Mouse (Mus musculus): ENCODE measurements around the gene Zc3hav1l.

Zc3hav1l gene

DNA sequence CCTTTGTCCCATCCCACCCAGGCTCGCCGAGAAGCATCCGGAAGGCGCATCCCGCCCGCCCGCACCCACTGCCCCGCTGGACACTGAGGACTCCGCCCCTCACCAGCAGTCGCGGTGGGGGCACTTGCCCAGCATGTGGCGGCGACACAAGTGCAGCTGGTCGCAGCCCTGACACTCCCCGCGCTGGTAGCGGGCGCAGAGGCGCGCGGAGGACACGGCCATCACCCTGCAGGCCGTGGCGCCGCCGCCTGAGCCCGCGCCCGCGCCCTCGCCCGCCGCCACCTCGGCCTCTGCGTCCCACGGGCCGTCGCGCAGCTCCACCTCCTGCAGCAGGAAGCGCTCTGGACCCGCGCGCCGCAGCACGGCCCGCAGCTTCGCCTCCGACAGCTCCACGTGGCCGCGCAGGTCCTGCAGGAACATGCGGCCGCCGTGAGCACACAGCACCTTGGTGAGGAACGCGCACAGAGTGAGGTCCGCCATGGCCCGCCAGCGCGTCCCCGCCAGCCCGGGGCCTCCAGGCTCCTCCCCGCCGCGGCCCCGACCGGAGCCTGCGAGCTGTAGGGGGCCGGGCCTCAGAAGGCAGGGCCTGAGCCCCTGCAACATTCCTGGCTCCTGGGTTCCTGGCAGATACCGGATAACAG lies at the start of gene Zc3hav1l:
Gene Zc3hav1l, minus strand, starts transcription at position 499 of the 641 bp plus-strand sequence.
- DNase-seq, result peak; percentile 65

- no peak for DNase-seq
These were observed 48.8 kb upstream of the Zc3hav1l start for GRCm38 (mm10) chr6:38347875-38348274.

- DNase-seq, result no peak
These were observed 46.7 kb upstream of the Zc3hav1l start for GRCm38 (mm10) chr6:38345796-38346195.

DNA sequence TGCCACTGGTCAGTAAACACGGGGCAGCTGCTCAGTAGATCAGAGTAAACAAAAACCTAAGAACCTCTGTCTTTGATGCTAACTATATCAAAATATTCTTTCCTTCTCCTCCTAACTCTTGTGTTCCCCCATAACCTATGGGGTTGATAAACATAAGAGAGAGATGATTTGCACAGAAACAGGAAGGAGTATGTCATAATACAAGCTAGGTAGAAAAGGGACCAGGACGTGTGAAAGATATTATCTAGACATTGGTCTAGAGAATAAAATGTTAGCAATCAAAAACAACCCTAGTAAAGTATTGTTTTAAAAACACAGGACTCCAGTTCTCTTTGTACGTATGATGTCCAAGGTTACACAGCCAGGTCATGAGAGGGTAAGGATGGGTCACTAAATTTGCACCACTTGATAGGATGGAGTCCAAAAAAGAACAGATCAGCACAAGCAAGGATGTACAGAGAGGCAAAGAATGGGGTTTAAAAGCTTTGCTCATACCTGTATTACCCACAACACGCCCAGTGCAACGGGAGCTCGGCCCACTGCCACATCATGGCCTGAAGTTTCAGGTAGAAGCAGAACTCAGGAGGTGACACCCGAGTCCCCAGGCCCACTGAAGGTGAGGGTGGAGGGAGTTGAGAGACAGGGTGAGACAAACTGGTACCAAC lies 45.1 kb upstream of the Zc3hav1l start:
- DNase-seq, result no peak

- no peak for DNase-seq
These were observed 44.5 kb upstream of the Zc3hav1l start for GRCm38 (mm10) chr6:38343581-38343980.

DNA sequence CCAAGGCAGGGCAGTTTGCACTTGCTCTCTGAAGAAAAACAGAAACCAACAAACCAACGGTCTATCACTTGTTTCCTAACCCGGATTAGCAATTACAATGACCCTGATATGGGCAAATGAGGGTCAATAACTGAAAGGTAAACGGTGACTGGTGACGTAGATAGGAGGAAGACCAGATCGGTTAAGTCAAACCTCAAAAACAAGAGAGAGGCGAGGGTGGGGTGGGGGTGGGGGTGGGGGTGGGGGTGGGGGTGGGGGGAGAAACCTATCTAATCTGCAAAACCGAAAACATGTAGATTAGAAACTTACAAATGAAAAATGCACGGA lies 43.6 kb upstream of the Zc3hav1l start:
- DNase-seq, result no peak

DNA sequence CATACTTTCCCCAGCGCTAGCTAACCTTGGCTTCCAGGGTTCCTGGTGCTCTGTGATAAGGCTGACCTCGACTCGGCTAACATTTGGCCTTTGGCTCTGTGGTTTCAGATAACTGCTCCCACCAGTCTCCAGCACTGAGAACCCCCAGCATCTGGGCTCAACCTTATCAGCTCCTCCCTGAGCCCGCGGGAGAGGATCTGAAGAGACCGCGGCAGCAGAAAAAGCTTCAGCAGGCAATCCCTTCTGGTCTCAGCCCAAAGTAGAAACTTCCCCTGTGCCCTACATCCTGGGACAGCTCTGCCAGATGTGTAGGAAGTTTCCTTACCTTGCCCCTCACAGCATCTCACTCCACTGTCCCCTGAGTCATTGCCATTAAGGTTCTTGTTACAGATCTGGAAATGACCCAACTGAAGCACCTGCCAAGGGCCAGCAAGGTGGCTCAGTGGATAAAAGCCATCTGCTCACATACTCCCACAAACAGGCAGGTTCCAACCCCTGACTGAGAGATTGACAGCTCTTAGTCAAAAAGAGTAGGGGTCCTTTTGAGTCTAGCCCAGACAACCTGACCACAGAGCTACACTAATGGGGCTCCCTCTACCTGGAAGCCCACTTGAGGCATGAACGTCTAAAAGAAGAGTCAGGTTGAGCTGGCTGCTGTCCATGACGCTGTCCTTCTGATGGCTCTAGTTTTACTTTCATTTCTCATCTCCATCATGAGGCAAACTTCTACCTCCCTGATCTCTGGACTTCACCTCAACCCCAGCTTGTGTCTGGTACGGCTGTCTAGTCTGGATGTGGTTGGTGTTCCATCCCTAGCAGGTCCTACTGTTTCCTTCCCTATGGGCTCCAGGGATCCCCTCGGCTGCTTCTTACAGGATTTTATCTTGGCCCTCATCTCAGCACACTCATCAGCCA lies 42.9 kb upstream of the Zc3hav1l start:
- DNase-seq, result peak; percentile 45

DNA sequence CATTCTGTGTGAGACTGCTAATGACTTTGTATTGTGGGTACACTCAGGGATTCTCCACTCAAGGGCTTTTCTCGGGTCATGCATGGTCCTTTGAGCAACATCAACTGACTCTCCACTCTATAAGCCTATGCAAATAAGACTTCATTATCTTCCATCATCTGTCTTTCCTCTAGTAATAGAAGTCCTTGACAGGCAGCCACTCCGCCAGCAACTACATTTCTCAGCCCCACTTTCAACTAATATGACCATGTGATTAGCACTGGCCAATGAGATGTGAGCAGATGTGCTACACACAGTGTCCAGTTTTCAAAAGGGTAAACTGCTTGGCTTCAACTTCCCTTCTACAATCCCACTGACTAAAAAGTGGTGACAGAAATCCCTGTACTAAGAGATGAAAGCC lies 40.0 kb upstream of the Zc3hav1l start:
- DNase-seq, result no peak

DNA sequence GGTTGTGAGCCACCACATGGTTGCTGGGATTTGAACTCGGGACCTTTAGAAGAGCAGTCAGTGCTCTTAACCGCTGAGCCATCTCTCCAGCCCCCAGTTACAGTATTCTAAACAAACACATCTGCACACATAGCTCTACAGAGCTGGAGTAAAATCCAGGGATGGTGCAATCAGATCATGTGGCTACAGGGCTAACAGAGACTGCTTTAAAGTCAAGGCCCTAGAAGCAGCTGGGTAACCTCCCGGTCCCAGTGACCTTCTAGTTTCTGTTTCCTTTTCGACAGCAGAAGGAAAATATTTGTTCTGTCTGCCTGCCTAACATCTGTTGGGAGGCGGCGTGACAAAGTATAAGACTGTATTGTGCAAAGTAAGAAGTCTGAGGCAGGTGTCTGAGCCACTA lies 38.9 kb upstream of the Zc3hav1l start:
- no peak for DNase-seq

GRCm38 (mm10) chr6:38337166-38337705 lies 38.2 kb upstream of the Zc3hav1l start:
- DNase-seq, result no peak

DNA sequence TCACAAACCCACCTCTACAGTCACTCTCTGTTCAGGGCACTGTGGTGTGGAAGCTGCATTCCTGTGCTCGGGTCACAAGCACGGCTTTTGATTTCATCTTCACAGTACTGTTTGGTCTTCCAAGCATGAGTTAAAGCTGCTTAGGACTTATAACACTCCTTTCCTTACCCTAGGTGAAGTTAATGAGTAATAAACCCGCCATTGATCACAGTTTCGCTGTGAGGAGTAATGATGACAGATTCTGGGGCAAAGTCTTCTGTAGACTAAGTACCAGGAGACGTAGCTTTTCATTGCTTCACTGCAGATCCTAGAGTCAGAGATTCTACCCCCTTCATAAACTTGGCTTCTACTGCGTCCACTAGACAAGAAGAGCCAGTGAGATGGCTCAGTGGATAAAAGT lies 36.2 kb upstream of the Zc3hav1l start:
- no peak for DNase-seq

- DNase-seq, result peak; percentile 48
These were observed 27.5 kb upstream of the Zc3hav1l start for GRCm38 (mm10) chr6:38326596-38326995.

DNA sequence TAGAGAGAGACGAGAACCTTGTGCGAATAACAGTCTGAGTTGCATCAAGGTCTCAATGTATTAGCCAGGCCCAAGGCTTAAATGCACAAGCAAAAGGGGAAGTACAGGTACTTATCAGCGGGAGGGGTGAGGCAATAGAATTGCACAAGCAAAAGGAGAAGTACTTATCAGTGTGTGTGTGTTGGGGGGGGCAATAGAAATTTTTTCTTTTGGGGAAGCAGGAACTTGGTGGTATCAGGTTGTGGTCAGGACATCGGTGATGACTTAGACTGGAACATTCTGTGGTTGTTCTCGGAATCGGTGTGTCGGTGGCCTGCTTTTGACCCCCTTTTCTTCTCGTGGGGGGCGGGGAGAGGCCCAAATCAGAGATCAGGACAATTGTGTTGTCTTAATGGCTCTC lies 21.6 kb upstream of the Zc3hav1l start:
- DNase-seq, result no peak

- DNase-seq, result no peak
These were observed 17.0 kb upstream of the Zc3hav1l start for GRCm38 (mm10) chr6:38316050-38316449.

- DNase-seq, result no peak
These were observed 10.7 kb upstream of the Zc3hav1l start for GRCm38 (mm10) chr6:38309741-38310140.

GRCm38 (mm10) chr6:38304981-38305380 lies 5.9 kb upstream of the Zc3hav1l start:
- no peak for DNase-seq

- DNase-seq, result peak; percentile 25
These were observed 818 bp downstream of the Zc3hav1l start for GRCm38 (mm10) chr6:38298246-38298635.

GRCm38 (mm10) chr6:38297580-38298245 lies 1.3 kb downstream of the Zc3hav1l start:
- DNase-seq, result no peak

DNA sequence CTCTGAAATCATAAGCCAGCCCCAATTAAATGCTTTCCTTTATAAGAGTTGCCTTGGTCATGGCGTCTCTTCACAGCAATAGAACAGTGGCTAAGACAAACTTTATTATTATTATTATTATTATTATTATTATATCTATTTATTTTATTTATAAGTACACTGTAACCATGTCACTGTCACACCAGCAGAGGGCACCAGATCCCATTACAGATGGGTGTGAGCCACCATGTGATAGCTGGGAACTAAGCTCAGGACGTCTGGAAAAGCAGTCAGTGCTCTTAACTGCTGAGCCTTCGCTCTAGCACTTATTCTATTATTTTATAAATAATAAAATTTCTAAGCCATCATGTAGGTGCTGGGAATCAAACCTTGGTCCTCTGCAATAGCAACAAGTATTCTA lies 5.4 kb downstream of the Zc3hav1l start:
- DNase-seq, result no peak

GRCm38 (mm10) chr6:38292871-38293646 lies 6.0 kb downstream of the Zc3hav1l start:
- no peak for DNase-seq

- no peak for DNase-seq
These were observed 14.6 kb downstream of the Zc3hav1l start for GRCm38 (mm10) chr6:38284422-38284821.

DNA sequence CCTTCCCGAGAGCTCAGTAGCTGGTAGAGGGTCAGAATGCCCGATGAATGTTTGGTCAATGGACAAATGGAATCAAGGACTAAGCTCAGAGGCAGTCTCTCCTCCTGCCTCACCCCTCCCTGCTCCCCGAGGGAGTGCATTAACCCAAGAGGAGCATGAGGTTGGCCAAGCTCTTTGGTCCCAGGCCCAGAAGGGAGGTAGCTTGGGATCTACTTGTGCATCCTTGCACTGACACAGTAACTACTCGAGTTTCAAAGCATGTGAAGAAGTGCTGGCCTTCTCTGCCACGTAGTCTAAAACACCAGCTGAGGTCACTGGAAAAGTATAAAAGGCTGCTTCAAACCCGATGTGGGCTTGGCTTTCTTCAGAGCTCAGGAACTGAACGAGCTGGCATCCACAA lies 34.6 kb downstream of the Zc3hav1l start:
- no peak for DNase-seq
